In genomic region chr9:121107643-121108042, GRCm38 (mm10) we compare ENCODE assay signal across 9 mouse cellular contexts.
DNase-seq lines count a peak whose midpoint lies in the region; ATAC-seq and TF ChIP-seq lines count a peak whose summit lies in the region.
"Had no signal": no experiment of that assay in that cellular context is flagged by ENCODE, and none has a peak within 500 bp of the region (broad histone marks: within the 10 kb centered on the region; RNA-seq: fewer than 3 reads in every experiment).

No protein-coding gene starts in this region.

- in situ Hi-C loops in Patski (cut with MboI; ENCODE audit: low pct_unique_long_range_greater_than_20kb) = loop anchor here (5.0 to 10.0 kb wide), 3 partner anchors 55 to 505 kb away; no protein-coding TSS in a partner anchor

- WGBS in forebrain, embryonic 11.5 days = 75% methylated on average over 5 of the region's 5 CpGs
- WGBS in forebrain, embryonic 10.5 days = 69% methylated on average over 5 of the region's 5 CpGs
- WGBS in forebrain, postnatal 0 days = 34% methylated on average over 5 of the region's 5 CpGs
- WGBS in hindbrain, embryonic 15.5 days = 35% methylated on average over 5 of the region's 5 CpGs

- H3K9me3 ChIP-seq in forebrain, embryonic 11.5 days (ENCODE audit: control insufficient read depth, low read length) = no peaks in the 10 kb centered on the region
- no peaks in the 10 kb centered on the region for H3K9me3 ChIP-seq in forebrain, embryonic 10.5 days
- H3K9me3 ChIP-seq in forebrain, postnatal 0 days (ENCODE audit: low read length) = no peaks in the 10 kb centered on the region
- H3K9me3 ChIP-seq in hindbrain, embryonic 15.5 days = no peaks in the 10 kb centered on the region
- H3K9me3 ChIP-seq: liver, embryonic 15.5 days had no signal

- no peak overlapping the region for H3K27ac ChIP-seq in forebrain, embryonic 11.5 days (ENCODE audit: low read depth, low read length)
- H3K27ac ChIP-seq in forebrain, embryonic 10.5 days = no peak overlapping the region
- peak overlapping the region; percentile 40 for H3K27ac ChIP-seq in forebrain, postnatal 0 days (ENCODE audit: low read depth, low read length)
- peak overlapping the region; percentile 37 for H3K27ac ChIP-seq in hindbrain, embryonic 15.5 days (replicated peaks)
- H3K27ac ChIP-seq: liver, embryonic 15.5 days had no signal

- H3K36me3 ChIP-seq in forebrain, embryonic 11.5 days (ENCODE audit: control insufficient read depth, insufficient read depth, low read length) = no peaks in the 10 kb centered on the region
- no peaks in the 10 kb centered on the region for H3K36me3 ChIP-seq in forebrain, embryonic 10.5 days (replicated peaks)
- H3K36me3 ChIP-seq in forebrain, postnatal 0 days (ENCODE audit: insufficient read depth) = no peaks in the 10 kb centered on the region
- H3K36me3 ChIP-seq in hindbrain, embryonic 15.5 days = no peaks in the 10 kb centered on the region
- H3K36me3 ChIP-seq: liver, embryonic 15.5 days had no signal

- 0 out of 2 replicates have a peak, but pooled peaks have one; percentile 7 for ATAC-seq in forebrain, embryonic 11.5 days (replicated peaks; ENCODE audit: low FRiP score)
- peak; percentile 80 for ATAC-seq in Patski
- ATAC-seq in forebrain, postnatal 0 days = peak; percentile 92
- ATAC-seq in hindbrain, embryonic 15.5 days (ENCODE audit: low FRiP score, low read depth) = peak; percentile 84

- H3K4me3 ChIP-seq in forebrain, embryonic 11.5 days (ENCODE audit: low read depth, low read length) = no peak overlapping the region
- H3K4me3 ChIP-seq in forebrain, embryonic 10.5 days = no peak overlapping the region
- no peak overlapping the region for H3K4me3 ChIP-seq in forebrain, postnatal 0 days (ENCODE audit: low read depth, low read length)
- H3K4me3 ChIP-seq in hindbrain, embryonic 15.5 days = no peak overlapping the region
- H3K4me3 ChIP-seq: liver, embryonic 15.5 days had no signal

- POLR2A ChIA-PET in Patski (lab: Charles Lee) = interaction anchor here (0.6 to 1.2 kb wide), 2 partner anchors 32 to 508 kb away, joined by 3 read pairs; no protein-coding TSS in a partner anchor

- TF ChIP-seq CTCF in Patski (IDR thresholded peaks at IDR 0.05) = no peak
- no peak; the same call in 1 of the 2 replicates for TF ChIP-seq CTCF in forebrain, postnatal 0 days (IDR thresholded peaks at IDR 0.05; ENCODE audit: low read depth)

- H3K4me1 ChIP-seq in forebrain, embryonic 11.5 days (replicated peaks; ENCODE audit: control insufficient read depth, insufficient read depth, low read length) = no peaks in the 10 kb centered on the region
- H3K4me1 ChIP-seq in forebrain, embryonic 10.5 days = peaks cover 24% of the 10 kb centered on the region
- peaks cover 9% of the 10 kb centered on the region for H3K4me1 ChIP-seq in forebrain, postnatal 0 days (ENCODE audit: insufficient read depth)
- peaks cover 36% of the 10 kb centered on the region for H3K4me1 ChIP-seq in hindbrain, embryonic 15.5 days (replicated peaks)
- H3K4me1 ChIP-seq: liver, embryonic 15.5 days had no signal

- H3K27me3 ChIP-seq in forebrain, embryonic 11.5 days (ENCODE audit: control insufficient read depth, insufficient read depth, low read length) = no peaks in the 10 kb centered on the region
- peaks cover 11% of the 10 kb centered on the region for H3K27me3 ChIP-seq in forebrain, embryonic 10.5 days (ENCODE audit: poor library complexity, severe bottlenecking)
- H3K27me3 ChIP-seq in Patski = no peaks in the 10 kb centered on the region
- H3K27me3 ChIP-seq in forebrain, postnatal 0 days (ENCODE audit: insufficient read depth, low read length) = no peaks in the 10 kb centered on the region
- H3K27me3 ChIP-seq in hindbrain, embryonic 15.5 days = no peaks in the 10 kb centered on the region
- H3K27me3 ChIP-seq: liver, embryonic 15.5 days had no signal

- intact Hi-C loops in left cerebral cortex, postnatal 25 days (cut with DNase I) = loop anchor here (5.0 kb wide), 1 partner anchor 505 kb away; no protein-coding TSS in a partner anchor

- H3K4me2 ChIP-seq in forebrain, embryonic 11.5 days (ENCODE audit: low read depth, low read length, severe bottlenecking) = no peak overlapping the region
- 0 out of 2 replicates have a peak overlapping the region, but pooled peaks have one; percentile 5 for H3K4me2 ChIP-seq in forebrain, postnatal 0 days (ENCODE audit: low read depth)
- no peak overlapping the region for H3K4me2 ChIP-seq in hindbrain, embryonic 15.5 days
- H3K4me2 ChIP-seq: liver, embryonic 15.5 days had no signal

- CTCF ChIA-PET in Patski (lab: Charles Lee) = interaction anchor here (1.1 to 2.2 kb wide), 7 partner anchors 14 to 143 kb away, joined by 3 to 7 read pairs (median 3); no protein-coding TSS in a partner anchor

- no peak for DNase-seq in forebrain, embryonic 11.5 days (ENCODE audit: low spot score)
- DNase-seq in forebrain, embryonic 10.5 days (ENCODE audit: extremely low spot score, low spot score) = no peak
- DNase-seq in Patski (ENCODE audit: low read depth, low spot score) (peak; percentile 83), liver (no peak)
- DNase-seq in forebrain, postnatal 0 days = peak; percentile 94
- peak; percentile 54 to 55 for DNase-seq in left cerebral cortex, postnatal 25 days (ENCODE audit: low spot score in 2 of 2)
- no peak for DNase-seq in retina, postnatal 1 day

- H3K9ac ChIP-seq in forebrain, embryonic 11.5 days (ENCODE audit: low read length) = no peak overlapping the region
- no peak overlapping the region for H3K9ac ChIP-seq in forebrain, postnatal 0 days
- H3K9ac ChIP-seq in hindbrain, embryonic 15.5 days = no peak overlapping the region
- H3K9ac ChIP-seq: liver, embryonic 15.5 days had no signal

Comparison
In these comparisons a context has a peak if more than half of its experiments do, and no peak if none do; other contexts are left out.
1. DNase-seq: peak in Patski (single experiment), forebrain, postnatal 0 days (single experiment) and left cerebral cortex, postnatal 25 days (2 of 2); none in forebrain, embryonic 11.5 days (single experiment), forebrain, embryonic 10.5 days (single experiment), liver (single experiment) and retina, postnatal 1 day (single experiment).
2. H3K27ac ChIP-seq: peak in forebrain, postnatal 0 days (single experiment) and hindbrain, embryonic 15.5 days (single experiment); none in forebrain, embryonic 11.5 days (single experiment) and forebrain, embryonic 10.5 days (single experiment).
3. ATAC-seq: peak in every context shown above with its lines; median percentile 92 in forebrain, postnatal 0 days; 84 in hindbrain, embryonic 15.5 days; 80 in Patski; 7 in forebrain, embryonic 11.5 days.